Mouse (Mus musculus) gastrocnemius, adult 8-10 months (tissue): Measurements from ENCODE around the gene Usp29. TPM values are rescaled to one million over a fixed set of nuclear protein-coding genes. Genes with fewer than 3 reads are reported as not detected.

Experiments used
- DNase-seq, 2 experiments: peaks; one replicate each; pipeline ENCODE4 v3.0.0; 2022; ENCODE audit warnings: low spot score in 2 of 2
- total RNA-seq, 4 experiments: library from RNA; stranded (reverse); gene quantifications; 2 replicates each; pipeline ENCODE4 v1.2.4; 2022

The Usp29 gene
- not detected for total RNA-seq

- peak; percentile 10 to 51 for DNase-seq
Measured at GRCm38 (mm10) chr7:6730241-6730640, at the start of gene Usp29, which contains the start of gene Peg3. Usp29 (plus strand) TSS chr7:6730578. Peg3 (minus strand) TSS chr7:6730431.

- no peak for DNase-seq
Measured at GRCm38 (mm10) chr7:6685511-6685910, 44.9 kb upstream of the Usp29 start.

- DNase-seq = peak; percentile 56 to 79
Measured at GRCm38 (mm10) chr7:6696241-6697045, 33.9 kb upstream of the Usp29 start, which contains the start of gene Zim1. Zim1 (minus strand) TSS chr7:6696450.

- no peak for DNase-seq
Measured at GRCm38 (mm10) chr7:6699230-6699629, 31.1 kb upstream of the Usp29 start.

- no peak for DNase-seq
Measured at GRCm38 (mm10) chr7:6707416-6708015, 22.9 kb upstream of the Usp29 start.

- no peak for DNase-seq
Measured at GRCm38 (mm10) chr7:6708451-6709180, 21.8 kb upstream of the Usp29 start.

GRCm38 (mm10) chr7:6709396-6709795 lies 21.0 kb upstream of the Usp29 start:
- no peak for DNase-seq

GRCm38 (mm10) chr7:6727351-6728121 lies 2.8 kb upstream of the Usp29 start:
- DNase-seq = peak; percentile 77 to 88

GRCm38 (mm10) chr7:6728263-6728931 lies 2.0 kb upstream of the Usp29 start:
- peak; percentile 90 to 93 for DNase-seq

GRCm38 (mm10) chr7:6729061-6729817 lies 1.1 kb upstream of the Usp29 start:
- peak; percentile 94 to 96 for DNase-seq

GRCm38 (mm10) chr7:6730801-6731200 lies 423 bp downstream of the Usp29 start:
- DNase-seq = no peak

GRCm38 (mm10) chr7:6731373-6731772 lies 995 bp downstream of the Usp29 start:
- DNase-seq = no peak

- no peak for DNase-seq
Measured at GRCm38 (mm10) chr7:6731930-6732329, 1.6 kb downstream of the Usp29 start.

- DNase-seq = no peak
Measured at GRCm38 (mm10) chr7:6736060-6736459, 5.7 kb downstream of the Usp29 start.

- no peak for DNase-seq
Measured at GRCm38 (mm10) chr7:6744281-6744904, 14.0 kb downstream of the Usp29 start.

GRCm38 (mm10) chr7:6749196-6749595 lies 18.8 kb downstream of the Usp29 start:
- DNase-seq = peak; percentile 30 to 35

- no peak for DNase-seq
Measured at GRCm38 (mm10) chr7:6753440-6753839, 23.1 kb downstream of the Usp29 start.

- DNase-seq = no peak
Measured at GRCm38 (mm10) chr7:6756777-6757291, 26.5 kb downstream of the Usp29 start.

- no peak for DNase-seq
Measured at GRCm38 (mm10) chr7:6759698-6760097, 29.3 kb downstream of the Usp29 start.
